Mouse (Mus musculus): ENCODE measurements at regions not wholly inside any gene's neighbourhood (a gene's known extent, or its start where the extent isn't known, plus 50 kb on each side); places are given as distances from the start of the nearest gene placed in this dataset.

DNA sequence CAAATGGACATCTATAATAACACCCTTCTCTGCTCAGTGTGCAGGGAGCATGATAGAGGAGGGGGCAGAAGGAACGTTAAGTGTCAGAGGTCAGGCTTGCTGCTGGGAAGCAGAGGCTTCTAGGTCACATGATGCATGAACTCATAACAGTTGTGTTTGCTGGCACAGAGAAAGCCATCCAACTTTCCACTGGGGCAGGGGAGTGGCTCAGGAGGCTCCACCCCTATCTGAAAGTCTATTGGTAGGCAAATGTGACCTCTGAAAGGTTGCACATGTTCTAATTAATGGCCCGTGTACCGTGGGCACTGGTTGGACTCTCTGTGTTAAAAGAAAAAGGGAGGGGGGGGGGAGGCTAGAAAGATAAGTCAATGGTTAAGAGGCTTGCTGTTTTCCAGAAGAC lies 224.6 kb downstream of the Slc16a7 start:
- ATAC-seq (replicated peaks; ENCODE audit: low FRiP score, low TSS enrichment, low read depth) = no peak
- no peaks in the 10 kb centered on the region for H3K36me3 ChIP-seq (ENCODE audit: control insufficient read depth, insufficient read depth, low read length)
- DNase-seq (ENCODE audit: low spot score) = no peak

DNA sequence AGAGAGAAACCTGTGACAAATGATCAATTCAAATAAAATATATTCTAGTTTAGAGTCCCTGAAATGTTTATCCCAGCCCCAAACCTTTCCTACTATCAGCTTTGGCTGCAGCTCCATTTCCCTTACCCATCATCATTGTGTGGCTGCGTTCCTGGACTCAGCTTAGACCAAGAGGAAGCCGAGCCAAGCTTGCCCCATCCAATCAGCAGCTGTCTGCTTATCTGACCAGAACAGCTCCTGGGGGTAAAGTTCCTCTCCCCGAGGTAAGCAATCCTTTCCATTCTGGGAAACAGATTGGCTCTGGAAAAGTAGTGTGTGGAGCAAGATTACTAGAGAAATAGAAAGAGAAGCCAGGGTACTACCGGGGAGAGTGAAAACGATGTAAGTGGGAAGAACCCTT lies 228.2 kb downstream of the Slc16a7 start:
- no peak for ATAC-seq (replicated peaks; ENCODE audit: low FRiP score, low TSS enrichment, low read depth)

More for the DNA sequence above, 224.6 kb downstream of the Slc16a7 start:
- Histone ChIP-seq H3K4me3 (ENCODE audit: low read depth, low read length) (no peak overlapping the region), H3K27me3 (replicated peaks; ENCODE audit: control insufficient read depth, insufficient read depth, low read length) (no peaks in the 10 kb centered on the region), H3K9me3 (ENCODE audit: control insufficient read depth, low read length) (no peaks in the 10 kb centered on the region), H3K4me2 (ENCODE audit: low read length) (no peak overlapping the region), H3K27ac (ENCODE audit: low read depth) (no peak overlapping the region), H3K9ac (ENCODE audit: low read length) (no peak overlapping the region), H3K4me1 (replicated peaks; ENCODE audit: control insufficient read depth, insufficient read depth, low read length) (no peaks in the 10 kb centered on the region)
- WGBS = 54% methylated on average over 3 of the region's 3 CpGs

DNA sequence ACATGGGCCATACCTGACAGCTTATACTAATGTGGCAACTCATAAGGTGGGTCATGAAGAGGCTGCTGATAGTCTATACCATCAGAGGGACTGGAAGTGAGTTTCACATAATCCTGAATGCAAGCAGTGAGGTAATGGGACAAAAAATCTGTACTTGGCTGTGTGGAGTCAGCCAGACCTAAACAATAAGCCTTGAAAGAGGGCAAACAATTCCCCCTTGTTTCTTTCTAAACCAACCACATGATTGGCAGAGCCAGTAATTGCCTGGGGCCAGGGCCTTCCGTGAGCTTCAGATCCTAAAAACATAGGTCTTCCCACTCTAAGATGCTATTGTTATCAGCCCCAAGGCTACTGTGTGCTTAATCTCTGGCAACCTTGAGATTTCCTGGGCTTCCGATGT lies 240.5 kb downstream of the Slc16a7 start:
- no peak overlapping the region for H3K4me2 ChIP-seq (ENCODE audit: low read length)
- H3K9ac ChIP-seq (ENCODE audit: low read length) = no peak overlapping the region
- H3K36me3 ChIP-seq (ENCODE audit: control insufficient read depth, insufficient read depth, low read length) = no peaks in the 10 kb centered on the region
- H3K27me3 ChIP-seq (replicated peaks; ENCODE audit: control insufficient read depth, insufficient read depth, low read length) = no peaks in the 10 kb centered on the region
- ATAC-seq (replicated peaks; ENCODE audit: low FRiP score, low TSS enrichment, low read depth) (no peak), DNase-seq (ENCODE audit: low spot score) (no peak)
- H3K4me3 ChIP-seq (ENCODE audit: low read depth, low read length) = no peak overlapping the region
- no peak overlapping the region for H3K27ac ChIP-seq (ENCODE audit: low read depth)
- H3K4me1 ChIP-seq (replicated peaks; ENCODE audit: control insufficient read depth, insufficient read depth, low read length) = no peaks in the 10 kb centered on the region
- H3K9me3 ChIP-seq (ENCODE audit: control insufficient read depth, low read length) = no peaks in the 10 kb centered on the region
- 77% methylated on average over 2 of the region's 2 CpGs for WGBS

More for the DNA sequence above, 228.2 kb downstream of the Slc16a7 start:
- H3K4me3 ChIP-seq (ENCODE audit: low read depth, low read length) = no peak overlapping the region
- H3K36me3 ChIP-seq (ENCODE audit: control insufficient read depth, insufficient read depth, low read length) = no peaks in the 10 kb centered on the region
- no peak for DNase-seq (ENCODE audit: low spot score)
- H3K27me3 ChIP-seq (replicated peaks; ENCODE audit: control insufficient read depth, insufficient read depth, low read length) = no peaks in the 10 kb centered on the region
- H3K27ac ChIP-seq (ENCODE audit: low read depth) = no peak overlapping the region
- no peak overlapping the region for H3K4me2 ChIP-seq (ENCODE audit: low read length)
- H3K9ac ChIP-seq (ENCODE audit: low read length) = no peak overlapping the region
- H3K9me3 ChIP-seq (ENCODE audit: control insufficient read depth, low read length) = no peaks in the 10 kb centered on the region
- WGBS = 43% methylated on average over 5 of the region's 5 CpGs
- no peaks in the 10 kb centered on the region for H3K4me1 ChIP-seq (replicated peaks; ENCODE audit: control insufficient read depth, insufficient read depth, low read length)

DNA sequence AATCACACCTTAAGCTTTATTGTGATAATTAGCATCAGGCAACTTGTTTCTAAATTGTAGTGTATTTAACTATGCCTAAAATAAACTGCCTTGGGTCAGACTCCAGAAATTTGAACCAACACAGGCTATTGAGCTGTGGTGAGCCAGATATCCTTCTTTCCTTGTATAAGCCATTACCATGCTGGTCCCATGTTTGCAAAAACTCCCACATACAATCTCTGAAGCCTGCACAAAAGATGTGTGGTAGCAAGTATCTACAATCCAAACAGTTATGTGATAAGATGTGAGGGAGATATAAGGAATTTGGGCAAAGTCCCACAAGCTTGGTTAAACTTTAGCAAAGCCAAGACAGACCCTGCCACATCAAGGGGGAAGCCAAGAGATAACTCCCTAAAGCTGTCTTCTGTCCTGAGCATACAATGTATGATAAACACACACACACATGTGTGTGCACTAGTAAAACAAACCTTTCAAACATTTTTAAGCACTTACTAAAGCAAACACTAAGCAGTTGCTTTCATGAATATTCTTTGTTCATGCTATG lies 242.0 kb downstream of the Slc16a7 start:
- no peaks in the 10 kb centered on the region for H3K9me3 ChIP-seq (ENCODE audit: control insufficient read depth, low read length)
- no peak overlapping the region for H3K9ac ChIP-seq (ENCODE audit: low read length)
- H3K36me3 ChIP-seq (ENCODE audit: control insufficient read depth, insufficient read depth, low read length) = no peaks in the 10 kb centered on the region
- ATAC-seq (replicated peaks; ENCODE audit: low FRiP score, low TSS enrichment, low read depth) (no peak), DNase-seq (ENCODE audit: low spot score) (no peak)
- no peak overlapping the region for H3K4me2 ChIP-seq (ENCODE audit: low read length)
- no peaks in the 10 kb centered on the region for H3K4me1 ChIP-seq (replicated peaks; ENCODE audit: control insufficient read depth, insufficient read depth, low read length)
- H3K27me3 ChIP-seq (replicated peaks; ENCODE audit: control insufficient read depth, insufficient read depth, low read length) = no peaks in the 10 kb centered on the region
- H3K4me3 ChIP-seq (ENCODE audit: low read depth, low read length) = no peak overlapping the region
- H3K27ac ChIP-seq (ENCODE audit: low read depth) = no peak overlapping the region

DNA sequence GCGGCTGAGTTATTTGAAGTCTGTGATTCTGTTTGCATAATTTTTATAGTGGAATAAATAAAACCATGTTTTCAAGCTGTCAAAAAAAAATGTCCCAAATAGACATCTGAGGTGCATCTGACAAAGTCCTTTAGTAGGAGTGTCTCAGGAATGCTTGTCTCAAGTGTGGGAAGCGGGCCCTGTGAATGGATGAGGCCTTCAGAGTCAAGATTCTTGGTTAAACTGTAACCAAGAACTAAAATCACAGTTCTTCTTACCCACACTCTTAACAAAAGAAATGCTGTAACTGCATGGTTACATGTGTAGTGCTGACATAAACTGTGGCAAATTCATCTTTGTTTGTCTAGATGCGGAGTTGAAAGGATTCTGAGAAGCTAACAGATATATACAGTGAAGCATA lies 242.9 kb downstream of the Slc16a7 start:
- Histone ChIP-seq H3K4me2 (ENCODE audit: low read length) (no peak overlapping the region), H3K9ac (ENCODE audit: low read length) (no peak overlapping the region), H3K9me3 (ENCODE audit: control insufficient read depth, low read length) (no peaks in the 10 kb centered on the region), H3K27me3 (replicated peaks; ENCODE audit: control insufficient read depth, insufficient read depth, low read length) (no peaks in the 10 kb centered on the region), H3K36me3 (ENCODE audit: control insufficient read depth, insufficient read depth, low read length) (no peaks in the 10 kb centered on the region), H3K27ac (ENCODE audit: low read depth) (no peak overlapping the region), H3K4me1 (replicated peaks; ENCODE audit: control insufficient read depth, insufficient read depth, low read length) (no peaks in the 10 kb centered on the region), H3K4me3 (ENCODE audit: low read depth, low read length) (no peak overlapping the region)
- no peak for DNase-seq (ENCODE audit: low spot score)
- ATAC-seq (replicated peaks; ENCODE audit: low FRiP score, low TSS enrichment, low read depth) = no peak
- WGBS = 80% methylated on average over 3 of the region's 3 CpGs

DNA sequence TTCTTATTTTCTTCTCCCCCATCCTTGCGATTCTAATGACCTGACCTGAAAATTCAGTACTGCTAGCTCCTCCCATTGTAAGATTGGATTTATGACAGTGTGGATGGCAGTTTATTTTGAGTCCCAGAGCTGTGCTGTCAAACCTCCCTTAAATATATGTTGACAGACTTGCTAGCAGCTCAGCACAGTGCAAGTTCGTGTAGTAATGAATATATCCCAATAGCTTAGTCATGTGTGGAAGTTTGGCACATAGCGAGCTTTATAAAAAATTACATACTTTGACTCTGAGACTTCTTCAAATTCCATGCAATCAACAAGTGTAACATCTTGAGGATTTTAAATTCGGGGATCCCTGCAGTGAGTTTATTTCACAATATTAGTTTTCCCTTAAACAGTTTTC lies 243.5 kb downstream of the Slc16a7 start:
- Histone ChIP-seq H3K36me3 (ENCODE audit: control insufficient read depth, insufficient read depth, low read length) (no peaks in the 10 kb centered on the region), H3K4me3 (ENCODE audit: low read depth, low read length) (no peak overlapping the region), H3K9me3 (ENCODE audit: control insufficient read depth, low read length) (no peaks in the 10 kb centered on the region), H3K27me3 (replicated peaks; ENCODE audit: control insufficient read depth, insufficient read depth, low read length) (no peaks in the 10 kb centered on the region), H3K27ac (ENCODE audit: low read depth) (no peak overlapping the region), H3K4me2 (ENCODE audit: low read length) (no peak overlapping the region), H3K9ac (ENCODE audit: low read length) (no peak overlapping the region), H3K4me1 (replicated peaks; ENCODE audit: control insufficient read depth, insufficient read depth, low read length) (no peaks in the 10 kb centered on the region)
- 55% methylated on average over 4 of the region's 4 CpGs for WGBS
- ATAC-seq (replicated peaks; ENCODE audit: low FRiP score, low TSS enrichment, low read depth) (no peak), DNase-seq (ENCODE audit: low spot score) (no peak)

DNA sequence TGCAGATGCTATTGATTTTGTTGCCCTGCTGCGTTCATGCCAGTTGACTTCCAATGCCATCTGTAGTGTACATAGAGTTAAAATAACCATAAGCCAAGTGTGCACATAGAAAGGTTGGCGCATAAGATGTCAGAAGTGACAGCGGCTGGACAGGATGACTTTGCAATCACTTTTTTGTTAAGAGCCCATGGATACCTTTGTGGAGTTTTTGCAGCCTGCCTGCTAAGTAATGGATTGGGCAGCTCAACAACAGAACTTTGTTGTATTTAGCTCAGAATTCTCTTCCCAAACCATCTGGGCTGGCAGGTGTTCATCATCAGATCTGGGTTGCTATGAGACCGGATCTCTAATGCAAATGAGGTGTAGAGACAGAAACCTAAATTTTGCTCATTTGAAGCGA lies 267.5 kb downstream of the Slc16a7 start:
- Histone ChIP-seq H3K9me3 (ENCODE audit: control insufficient read depth, low read length) (no peaks in the 10 kb centered on the region), H3K27me3 (replicated peaks; ENCODE audit: control insufficient read depth, insufficient read depth, low read length) (no peaks in the 10 kb centered on the region), H3K4me3 (ENCODE audit: low read depth, low read length) (no peak overlapping the region), H3K4me2 (ENCODE audit: low read length) (no peak overlapping the region), H3K4me1 (replicated peaks; ENCODE audit: control insufficient read depth, insufficient read depth, low read length) (no peaks in the 10 kb centered on the region), H3K36me3 (ENCODE audit: control insufficient read depth, insufficient read depth, low read length) (no peaks in the 10 kb centered on the region), H3K27ac (ENCODE audit: low read depth) (no peak overlapping the region), H3K9ac (ENCODE audit: low read length) (no peak overlapping the region)
- no peak for ATAC-seq (replicated peaks; ENCODE audit: low FRiP score, low TSS enrichment, low read depth)
- DNase-seq (ENCODE audit: low spot score) = no peak
- WGBS = 87% methylated on average over 5 of the region's 5 CpGs

DNA sequence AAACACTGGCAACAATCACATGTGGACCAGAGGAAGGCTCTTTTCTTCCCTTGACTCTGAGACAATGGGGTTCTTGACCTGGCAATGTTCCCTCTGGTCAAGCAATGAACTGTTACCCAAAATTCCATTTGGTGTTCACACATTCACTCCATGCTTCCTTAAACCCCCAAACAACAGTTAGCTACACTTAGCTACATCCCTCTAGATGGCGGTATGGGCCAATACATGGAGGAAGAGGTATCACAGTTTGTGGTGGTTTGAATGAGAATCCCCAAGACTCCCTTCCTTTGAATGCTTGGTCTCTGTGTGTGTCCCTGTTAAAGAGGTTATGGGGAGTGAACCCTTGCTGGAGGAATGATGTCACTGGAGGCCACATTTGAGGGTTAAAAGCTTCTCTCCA lies 274.9 kb downstream of the Slc16a7 start:
- H3K4me3 ChIP-seq (ENCODE audit: low read depth, low read length) = no peak overlapping the region
- 27% methylated on average over 1 of the region's 1 CpGs for WGBS

DNA sequence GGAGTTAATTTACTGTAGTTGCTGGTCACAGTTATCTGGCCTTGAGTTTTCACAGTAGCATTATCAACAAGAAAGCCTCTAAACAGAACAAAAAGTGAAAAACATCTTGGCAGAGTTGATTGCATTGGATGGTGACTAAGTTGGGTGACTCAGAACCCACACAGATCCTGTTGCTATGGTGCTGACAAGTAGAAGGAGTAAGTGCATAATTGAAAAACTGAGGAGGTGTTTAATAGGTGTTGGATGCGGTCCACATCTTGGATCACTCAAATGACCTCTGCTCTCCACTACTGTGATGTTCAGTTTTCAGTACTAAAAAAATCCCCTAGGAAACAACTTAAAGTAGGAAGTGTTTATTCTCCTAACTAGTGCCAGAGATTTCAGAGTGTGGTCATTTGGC lies 280.3 kb downstream of the Slc16a7 start:
- 93% methylated on average over 1 of the region's 1 CpGs for WGBS

More for the DNA sequence above, 274.9 kb downstream of the Slc16a7 start:
- H3K36me3 ChIP-seq (ENCODE audit: control insufficient read depth, insufficient read depth, low read length) = no peaks in the 10 kb centered on the region
- no peaks in the 10 kb centered on the region for H3K4me1 ChIP-seq (replicated peaks; ENCODE audit: control insufficient read depth, insufficient read depth, low read length)
- H3K9me3 ChIP-seq (ENCODE audit: control insufficient read depth, low read length) = no peaks in the 10 kb centered on the region
- H3K27me3 ChIP-seq (replicated peaks; ENCODE audit: control insufficient read depth, insufficient read depth, low read length) = no peaks in the 10 kb centered on the region
- ATAC-seq (replicated peaks; ENCODE audit: low FRiP score, low TSS enrichment, low read depth) = no peak
- H3K27ac ChIP-seq (ENCODE audit: low read depth) = no peak overlapping the region
- no peak overlapping the region for H3K9ac ChIP-seq (ENCODE audit: low read length)
- DNase-seq (ENCODE audit: low spot score) = no peak
- H3K4me2 ChIP-seq (ENCODE audit: low read length) = no peak overlapping the region

More for the DNA sequence above, 280.3 kb downstream of the Slc16a7 start:
- H3K36me3 ChIP-seq (ENCODE audit: control insufficient read depth, insufficient read depth, low read length) = no peaks in the 10 kb centered on the region
- no peak overlapping the region for H3K4me3 ChIP-seq (ENCODE audit: low read depth, low read length)
- H3K9ac ChIP-seq (ENCODE audit: low read length) = no peak overlapping the region
- DNase-seq (ENCODE audit: low spot score) = no peak
- no peak for ATAC-seq (replicated peaks; ENCODE audit: low FRiP score, low TSS enrichment, low read depth)
- H3K27ac ChIP-seq (ENCODE audit: low read depth) = no peak overlapping the region
- no peak overlapping the region for H3K4me2 ChIP-seq (ENCODE audit: low read length)
- no peaks in the 10 kb centered on the region for H3K9me3 ChIP-seq (ENCODE audit: control insufficient read depth, low read length)
- no peaks in the 10 kb centered on the region for H3K27me3 ChIP-seq (replicated peaks; ENCODE audit: control insufficient read depth, insufficient read depth, low read length)
- no peaks in the 10 kb centered on the region for H3K4me1 ChIP-seq (replicated peaks; ENCODE audit: control insufficient read depth, insufficient read depth, low read length)

All from intestine, embryonic 14.5 days (tissue).